Mouse (Mus musculus) stomach, postnatal 0 days (tissue): ENCODE data around the gene Hmgcl. TPM values are rescaled to one million over a fixed set of nuclear protein-coding genes. Genes with fewer than 3 reads are reported as not detected.
"Not testable (repeated sequence)": the region's sequence is repeated elsewhere in the genome, so short reads cannot be mapped to it uniquely, and the experiment has no call there.

Source experiments
- ATAC-seq: fragments of 200-750 bp; cut with Nextera tagmentation; 2 replicates; pipeline ENCODE4 v1.8.0; 2017; ENCODE audit not compliant: low FRiP score, low TSS enrichment
- DNase-seq: peaks from one replicate; pipeline ENCODE4 v3.0.0-alpha.2; 2016; ENCODE audit warnings: low spot score
- H3K27ac ChIP-seq: fragments of 300-500 bp; sonication (generic); replicated peaks from 2 replicates; pipeline ENCODE4 v1.5.1; 2014; ENCODE audit warnings: mild to moderate bottlenecking, control low read depth
- H3K27me3 ChIP-seq: fragments of 300-500 bp; sonication (generic); 2 replicates; pipeline ENCODE4 v1.6.1; 2014; ENCODE audit warnings: low read length; ENCODE audit not compliant: control insufficient read depth, insufficient read depth
- H3K36me3 ChIP-seq: fragments of 300-500 bp; sonication (generic); 2 replicates; pipeline ENCODE4 v1.6.1; 2014; ENCODE audit warnings: low read length, mixed read lengths; ENCODE audit not compliant: control insufficient read depth, insufficient read depth
- H3K4me1 ChIP-seq: fragments of 300-500 bp; sonication (generic); replicated peaks from 2 replicates; pipeline ENCODE4 v1.6.1; 2014; ENCODE audit warnings: antibody characterized with exemption; ENCODE audit not compliant: control insufficient read depth, insufficient read depth
- H3K4me2 ChIP-seq: fragments of 300-500 bp; sonication (generic); replicated peaks from 2 replicates; pipeline ENCODE4 v1.6.1; 2014; ENCODE audit warnings: low read depth, mild to moderate bottlenecking, control low read depth, moderate library complexity
- H3K4me3 ChIP-seq: fragments of 300-500 bp; sonication (generic); 2 replicates; pipeline ENCODE4 v1.5.1; 2014; ENCODE audit warnings: low read depth, low read length, control low read depth
- H3K9ac ChIP-seq: fragments of 300-500 bp; sonication (generic); 2 replicates; pipeline ENCODE4 v1.6.1; 2014; ENCODE audit warnings: mild to moderate bottlenecking, low read length, control low read depth, mixed read lengths
- H3K9me3 ChIP-seq: fragments of 300-500 bp; sonication (generic); 2 replicates; pipeline ENCODE4 v1.6.1; 2016; ENCODE audit warnings: low read length; ENCODE audit not compliant: control insufficient read depth
- CTCF ChIP-seq: IDR thresholded peaks from 2 replicates; pipeline ENCODE4 v1.5.1; 2016; ENCODE audit warnings: antibody characterized with exemption, low read depth, mild to moderate bottlenecking, moderate library complexity
- EP300 ChIP-seq: optimal IDR thresholded peaks from 2 replicates; pipeline ENCODE3; 2016; ENCODE audit warnings: antibody characterized with exemption
- WGBS: fragments of 180-500 bp; shearing (Covaris S2); extraction: QIAGEN DNeasy Blood & Tissue Kit; methylation state at CpG from one replicate; pipeline ENCODE4 v1.1.7; 2014; 5-methylcytosine and 5-hydroxymethylcytosine counted together
- polyA plus RNA-seq: library from polyadenylated mRNA; unstranded; fragments of >200 nt; fragmentation: Nextera tagmentation; extraction: Ambion mirVana; gene quantifications from 2 replicates; pipeline ENCODE4 v1.2.1, GENCODE M21; 2015

Hmgcl gene
- polyA plus RNA-seq, 1 experiment from 2014 or later, result 154 TPM

DNA sequence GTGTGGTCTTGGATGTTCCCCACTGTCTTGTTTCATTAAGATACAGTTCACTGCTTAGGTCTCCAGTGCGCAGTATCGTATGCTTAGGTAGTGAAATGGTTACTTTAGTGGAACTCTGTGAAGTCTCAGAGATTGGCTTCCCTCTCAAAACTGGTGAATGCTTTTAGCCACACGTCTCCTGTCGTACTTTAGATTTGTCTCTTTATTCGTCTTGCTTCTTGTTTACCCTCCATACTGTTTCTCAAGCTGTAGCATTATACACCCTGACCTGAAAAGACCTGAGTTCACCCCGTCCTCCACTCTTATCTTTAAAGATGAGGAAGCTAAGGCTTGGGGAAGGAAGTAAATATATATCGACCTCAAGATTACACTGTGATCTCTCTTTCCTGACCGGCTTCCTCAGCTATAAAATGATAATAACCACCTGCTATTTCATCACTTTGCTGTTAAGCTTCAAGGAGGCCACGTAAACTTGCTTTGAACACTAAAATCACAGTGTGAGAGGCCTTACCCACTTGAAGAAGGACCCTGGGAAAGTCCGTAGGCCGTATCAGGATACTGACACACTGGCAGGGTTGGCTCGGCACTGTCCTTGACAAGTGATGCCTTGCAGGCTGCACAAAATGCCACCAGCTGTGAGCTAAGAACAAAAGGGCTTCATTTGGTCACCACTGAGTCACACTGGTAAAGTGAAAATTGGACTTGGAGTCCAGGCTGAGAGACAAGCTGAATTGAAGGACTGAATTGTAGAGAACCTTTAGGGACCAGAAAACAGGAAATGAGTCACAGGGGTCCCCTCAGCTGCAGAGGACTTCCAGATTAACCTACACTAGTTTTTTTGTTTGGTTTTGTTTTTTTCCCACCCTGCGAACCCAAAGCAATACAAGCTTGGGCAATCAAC, 26.9 kb downstream of the Hmgcl start:
- WGBS, result 53% methylated on average over 13 of the region's 13 CpGs
- TF ChIP-seq CTCF (no peak), EP300 (no peak)
- ATAC-seq, result no peak

GRCm38 (mm10) chr4:135976146-135976545, 29.9 kb downstream of the Hmgcl start:
- ATAC-seq (no peak), DNase-seq (no peak)
- peaks cover 9% of the 10 kb centered on the region; the same call in 1 of the 2 replicates for H3K36me3 ChIP-seq
- peaks cover 4% of the 10 kb centered on the region; the same call in 1 of the 2 replicates for H3K4me1 ChIP-seq
- no peak overlapping the region for H3K4me2 ChIP-seq
- H3K9ac ChIP-seq, result no peak overlapping the region
- TF ChIP-seq CTCF (no peak), EP300 (no peak)
- no peak overlapping the region for H3K4me3 ChIP-seq
- H3K27me3 ChIP-seq, result no peaks in the 10 kb centered on the region
- H3K9me3 ChIP-seq, result no peaks in the 10 kb centered on the region
- WGBS, result 94% methylated on average over 12 of the region's 12 CpGs
- no peak overlapping the region for H3K27ac ChIP-seq

More for the DNA sequence above, 26.9 kb downstream of the Hmgcl start:
- peaks cover 14% of the 10 kb centered on the region for H3K36me3 ChIP-seq
- DNase-seq, result no peak
- H3K27me3 ChIP-seq, result no peaks in the 10 kb centered on the region
- peak overlapping the region; percentile 95 for H3K4me3 ChIP-seq
- no peaks in the 10 kb centered on the region for H3K9me3 ChIP-seq
- peak overlapping the region; percentile 89; the same call in 1 of the 2 replicates for H3K9ac ChIP-seq
- H3K4me2 ChIP-seq, result peak overlapping the region; percentile 93
- H3K27ac ChIP-seq, result peak overlapping the region; percentile 84; the same call in 1 of the 2 replicates
- peaks cover 4% of the 10 kb centered on the region; the same call in 1 of the 2 replicates for H3K4me1 ChIP-seq

GRCm38 (mm10) chr4:135980223-135980622, 34.0 kb downstream of the Hmgcl start:
- 96% methylated on average over 3 of the region's 5 CpGs for WGBS

DNA sequence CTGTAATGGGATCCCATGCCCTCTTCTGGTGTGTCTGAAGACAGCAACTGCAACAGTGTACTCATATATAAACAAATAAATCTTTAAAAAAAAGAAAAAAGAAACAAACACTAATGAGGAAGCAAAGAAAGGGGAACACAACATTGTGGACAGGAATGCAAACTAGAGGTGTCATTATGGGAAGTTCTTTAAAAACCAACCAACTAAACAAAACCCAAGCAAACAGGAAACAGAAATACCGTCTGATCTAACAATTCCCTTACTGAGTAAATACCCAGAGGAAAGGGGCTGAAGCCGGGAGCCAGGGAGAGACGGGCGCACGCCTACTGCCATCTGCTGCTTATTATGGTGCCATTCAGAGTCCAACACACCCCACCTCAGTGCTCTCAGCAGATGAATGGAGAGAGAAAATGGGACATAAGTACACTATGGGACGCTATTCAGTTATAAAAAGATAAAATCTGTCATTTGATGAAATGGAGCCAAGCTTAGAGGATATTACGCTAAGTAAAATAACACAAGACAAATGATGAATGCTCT, 35.3 kb downstream of the Hmgcl start:
- H3K27ac ChIP-seq, result no peak overlapping the region
- ATAC-seq (no peak), DNase-seq (no peak)
- H3K4me1 ChIP-seq, result no peaks in the 10 kb centered on the region
- no peak overlapping the region for H3K4me2 ChIP-seq
- no peak overlapping the region for H3K4me3 ChIP-seq
- no peaks in the 10 kb centered on the region for H3K9me3 ChIP-seq
- WGBS, result 64% methylated on average over 7 of the region's 7 CpGs
- TF ChIP-seq EP300 (no peak), CTCF (peak; percentile 25)
- H3K9ac ChIP-seq, result no peak overlapping the region
- H3K27me3 ChIP-seq, result no peaks in the 10 kb centered on the region
- H3K36me3 ChIP-seq, result peaks cover 9% of the 10 kb centered on the region; the same call in 1 of the 2 replicates

More at GRCm38 (mm10) chr4:135980223-135980622, 34.0 kb downstream of the Hmgcl start:
- not testable (repeated sequence) for H3K9me3 ChIP-seq, ATAC-seq, H3K4me1 ChIP-seq, DNase-seq, H3K27ac ChIP-seq, H3K27me3 ChIP-seq, H3K4me3 ChIP-seq, H3K9ac ChIP-seq, H3K4me2 ChIP-seq
- H3K36me3 ChIP-seq, result peaks cover 13% of the 10 kb centered on the region; the same call in 1 of the 2 replicates

DNA sequence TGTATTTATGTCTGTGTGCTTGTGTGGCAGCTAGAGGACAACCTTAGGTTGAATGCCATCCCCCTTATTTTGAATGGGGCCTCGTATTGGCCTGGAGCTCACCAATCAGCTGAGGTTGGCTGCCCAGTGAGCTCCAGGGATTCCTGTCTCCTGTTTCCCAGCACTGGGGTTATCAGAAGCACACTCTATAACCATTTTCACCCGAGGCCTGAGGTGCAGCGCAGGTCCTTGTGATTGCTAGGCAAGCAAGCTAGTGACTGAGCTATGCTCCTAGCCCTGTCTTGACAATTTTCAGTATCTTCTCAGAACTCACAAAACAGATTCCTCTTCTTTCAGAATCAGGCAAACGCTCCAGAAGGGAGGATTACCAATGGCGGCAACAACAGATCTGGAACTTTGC, 38.3 kb downstream of the Hmgcl start:
- WGBS, result 79% methylated on average over 5 of the region's 5 CpGs
- Histone ChIP-seq H3K27ac (no peak overlapping the region), H3K36me3 (0 out of 2 replicates have a peak, but pooled peaks cover 4% of the 10 kb centered on the region), H3K4me1 (no peaks in the 10 kb centered on the region), H3K27me3 (no peaks in the 10 kb centered on the region), H3K4me2 (no peak overlapping the region), H3K9me3 (no peaks in the 10 kb centered on the region), H3K9ac (no peak overlapping the region), H3K4me3 (no peak overlapping the region)
- ATAC-seq, result no peak
- no peak for DNase-seq
- no peak for TF ChIP-seq EP300
- no peak for TF ChIP-seq CTCF

DNA sequence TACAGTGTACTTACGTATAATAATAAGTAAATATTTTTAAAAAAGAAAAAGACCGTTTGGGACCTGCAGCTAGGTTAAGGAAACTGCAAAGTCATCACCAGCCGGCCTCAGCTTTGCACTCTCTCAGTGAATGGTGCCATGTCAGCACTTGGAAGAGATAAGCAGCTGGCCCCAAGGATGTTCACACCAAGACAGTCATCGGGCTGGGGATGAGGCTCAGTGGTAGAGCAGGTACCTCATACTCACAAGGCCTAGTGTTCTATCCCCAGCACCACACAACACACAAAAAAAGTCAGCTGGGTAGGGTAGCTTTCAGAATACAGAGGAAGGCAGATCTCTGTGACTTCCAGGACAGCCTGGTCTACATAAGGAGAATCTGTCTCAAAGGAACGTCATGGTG, 38.9 kb downstream of the Hmgcl start:
- ATAC-seq (no peak), DNase-seq (no peak)
- TF ChIP-seq CTCF, result no peak
- no peak for TF ChIP-seq EP300
- Histone ChIP-seq H3K4me3 (no peak overlapping the region), H3K9me3 (no peaks in the 10 kb centered on the region), H3K9ac (no peak overlapping the region), H3K27me3 (no peaks in the 10 kb centered on the region), H3K4me1 (no peaks in the 10 kb centered on the region), H3K27ac (no peak overlapping the region), H3K4me2 (no peak overlapping the region), H3K36me3 (0 out of 2 replicates have a peak, but pooled peaks cover 4% of the 10 kb centered on the region)
- WGBS, result 85% methylated on average over 5 of the region's 5 CpGs
